Mouse (Mus musculus) ES-E14 (cell line): ENCODE measurements at regions not wholly inside any gene's neighbourhood (a gene's known extent, or its start where the extent isn't known, plus 50 kb on each side); places are given as distances from the start of the nearest gene placed in this dataset.

Experiments used
- HCFC1 ChIP-seq: IDR thresholded peaks from 2 replicates; pipeline ENCODE4 v1.6.1; 2012; ENCODE audit warnings: low read length, inconsistent platforms, borderline replicate concordance; ENCODE audit not compliant: insufficient read depth
- MAFK ChIP-seq: IDR thresholded peaks from 2 replicates; pipeline ENCODE4 v1.6.1; 2014; ENCODE audit warnings: mild to moderate bottlenecking, low read depth, low read length, inconsistent platforms; ENCODE audit not compliant: insufficient read depth
- ZC3H11A ChIP-seq: IDR thresholded peaks from 2 replicates; pipeline ENCODE4 v1.6.1; 2012; ENCODE audit warnings: low read depth, mild to moderate bottlenecking, inconsistent platforms, low read length, borderline replicate concordance
- ZNF384 ChIP-seq: IDR thresholded peaks from 2 replicates; pipeline ENCODE4 v1.6.1; 2012; ENCODE audit warnings: low read depth, low read length, inconsistent platforms

DNA sequence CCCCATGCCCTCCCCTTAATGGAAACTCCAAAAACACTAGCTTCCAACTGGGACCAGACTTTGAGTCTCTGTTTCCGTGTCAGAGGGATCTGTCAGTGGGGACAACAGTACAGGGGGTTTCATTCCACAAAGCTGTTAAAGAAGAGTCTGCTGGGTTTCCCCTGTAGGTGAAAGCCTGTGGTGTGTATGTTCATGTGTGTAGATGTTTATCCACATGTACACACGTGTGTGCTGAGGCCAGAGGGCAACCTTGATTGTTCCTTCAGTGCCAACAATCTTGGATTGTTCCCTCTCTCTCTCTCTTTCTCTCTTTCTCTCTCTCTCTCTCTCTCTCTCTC is 165.9 kb downstream of the Cd47 start:
- TF ChIP-seq ZNF384 (no peak), ZC3H11A (no peak), HCFC1 (no peak), MAFK (no peak)
